Mouse (Mus musculus): ENCODE measurements around the gene Nudt17.
"Not testable (repeated sequence)": the region's sequence is repeated elsewhere in the genome, so short reads cannot be mapped to it uniquely, and the experiment has no call there.

Gene Nudt17

GRCm38 (mm10) chr3:96668424-96669067 lies 39.8 kb downstream of the Nudt17 start:
- no peak for DNase-seq

- no peak for DNase-seq
Measured at GRCm38 (mm10) chr3:96667316-96667715, 41.0 kb downstream of the Nudt17 start.

DNA sequence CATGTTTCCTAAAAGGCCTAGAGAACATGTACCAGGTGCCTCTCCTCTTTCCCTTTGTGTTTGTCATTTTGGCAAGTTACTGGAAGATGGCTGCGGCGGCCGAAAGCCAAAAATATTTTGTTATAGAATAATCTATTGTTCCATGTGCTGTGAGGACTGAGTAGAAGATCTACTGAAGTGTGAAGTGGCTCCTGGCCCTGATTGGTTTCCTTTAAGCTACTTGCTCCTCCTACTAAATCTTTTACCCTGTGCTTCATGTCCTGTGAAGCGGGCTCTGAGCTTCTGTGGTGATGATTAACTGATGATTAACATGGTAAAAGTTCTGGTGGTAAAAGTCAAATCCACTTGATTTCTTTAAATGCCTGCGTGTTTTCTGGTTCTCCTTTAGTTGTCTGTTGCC lies 41.4 kb downstream of the Nudt17 start:
- no peak for DNase-seq

- DNase-seq = not testable (repeated sequence)
Measured at GRCm38 (mm10) chr3:96665732-96666363, 42.5 kb downstream of the Nudt17 start.

GRCm38 (mm10) chr3:96663432-96664239 lies 44.7 kb downstream of the Nudt17 start:
- DNase-seq = peak; percentile 90

DNA sequence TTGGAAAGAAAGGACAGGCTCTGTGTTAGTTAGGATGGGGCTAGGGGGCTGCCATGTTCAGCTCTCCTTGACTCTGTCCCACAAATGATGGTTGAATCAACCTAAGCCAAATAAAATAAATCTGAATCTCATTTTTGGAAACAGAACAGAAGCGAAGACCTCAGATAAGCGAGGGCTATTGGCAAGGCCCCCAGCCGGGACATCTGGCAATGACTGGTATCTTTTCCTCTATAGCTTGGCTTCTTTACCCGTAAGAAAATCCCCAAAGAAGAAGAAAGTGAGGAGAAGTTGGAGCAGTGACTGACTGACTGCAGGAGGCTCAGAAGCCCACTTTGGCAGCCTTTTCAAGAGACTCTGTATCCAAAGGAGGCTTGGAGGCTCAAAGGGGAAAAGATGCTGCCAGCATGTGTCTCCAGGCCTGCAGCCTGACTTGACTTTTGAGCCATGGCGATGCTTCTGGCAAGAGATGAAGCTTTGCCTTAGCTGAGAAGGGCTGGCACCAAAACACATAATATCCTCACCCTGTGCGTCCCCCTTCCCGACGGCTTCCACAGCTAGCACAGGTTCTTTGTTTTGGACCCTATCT lies 45.5 kb downstream of the Nudt17 start:
- no peak for DNase-seq

DNA sequence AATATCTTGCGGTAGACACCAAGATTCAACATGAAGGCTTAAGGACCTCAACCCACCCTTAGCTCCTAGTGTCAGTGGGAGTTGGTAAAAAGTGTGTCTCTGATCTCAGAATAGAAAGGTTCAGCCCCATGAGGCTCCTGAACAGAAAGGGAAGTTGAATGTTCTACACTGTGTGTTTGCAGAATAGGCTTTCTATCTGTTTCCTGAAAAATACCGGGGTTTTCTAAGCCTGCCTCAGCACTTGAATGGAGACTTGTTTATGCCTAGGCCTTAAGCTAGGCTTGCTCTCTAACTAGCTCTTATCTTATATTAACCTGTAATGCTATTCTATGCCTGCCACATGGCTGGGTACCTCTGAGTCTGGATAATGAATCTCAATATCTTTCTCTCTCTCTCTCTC lies 47.5 kb downstream of the Nudt17 start:
- no peak for DNase-seq

All from right cerebral cortex, adult 18-20 months (tissue).